Mouse (Mus musculus): ENCODE measurements around the gene Arhgef17.

Arhgef17 gene

GRCm38 (mm10) chr7:100876293-100876692, 55.6 kb downstream of the Arhgef17 start:
- DNase-seq (ENCODE audit: low spot score in 2 of 2) = no peak

GRCm38 (mm10) chr7:100875822-100876221, 56.1 kb downstream of the Arhgef17 start:
- no peak for DNase-seq (ENCODE audit: low spot score in 2 of 2)

GRCm38 (mm10) chr7:100873197-100873596, 58.7 kb downstream of the Arhgef17 start:
- no peak for DNase-seq (ENCODE audit: low spot score in 2 of 2)

- DNase-seq (ENCODE audit: low spot score in 2 of 2) = no peak
Measured at GRCm38 (mm10) chr7:100871892-100872291, 60.0 kb downstream of the Arhgef17 start.

- DNase-seq (ENCODE audit: low spot score in 2 of 2) = no peak
Measured at GRCm38 (mm10) chr7:100871355-100871754, 60.6 kb downstream of the Arhgef17 start.

- no peak for DNase-seq (ENCODE audit: low spot score in 2 of 2)
Measured at GRCm38 (mm10) chr7:100869877-100870629, 61.9 kb downstream of the Arhgef17 start.

- DNase-seq (ENCODE audit: low spot score in 2 of 2) = no peak
Measured at GRCm38 (mm10) chr7:100868551-100868950, 63.4 kb downstream of the Arhgef17 start.

- no peak for DNase-seq (ENCODE audit: low spot score in 2 of 2)
Measured at GRCm38 (mm10) chr7:100867561-100867960, 64.3 kb downstream of the Arhgef17 start.

GRCm38 (mm10) chr7:100866675-100867074, 65.2 kb downstream of the Arhgef17 start:
- DNase-seq (ENCODE audit: low spot score in 2 of 2) = peak; percentile 75 to 86

GRCm38 (mm10) chr7:100862828-100863638, 68.9 kb downstream of the Arhgef17 start, which contains the start of gene Relt:
TSS of gene Relt (minus strand) at chr7:100863446.
- DNase-seq (ENCODE audit: low spot score in 2 of 2) = peak; percentile 85 to 88

- DNase-seq (ENCODE audit: low spot score in 2 of 2) = no peak
Measured at GRCm38 (mm10) chr7:100862353-100862752, 69.6 kb downstream of the Arhgef17 start.

- DNase-seq (ENCODE audit: low spot score in 2 of 2) = no peak
Measured at GRCm38 (mm10) chr7:100861209-100861608, 70.7 kb downstream of the Arhgef17 start.

GRCm38 (mm10) chr7:100860450-100860849, 71.5 kb downstream of the Arhgef17 start:
- no peak for DNase-seq (ENCODE audit: low spot score in 2 of 2)

GRCm38 (mm10) chr7:100855795-100856573, 75.9 kb downstream of the Arhgef17 start:
- DNase-seq (ENCODE audit: low spot score in 2 of 2) = no peak

GRCm38 (mm10) chr7:100855300-100855699, 76.6 kb downstream of the Arhgef17 start:
- DNase-seq (ENCODE audit: low spot score in 2 of 2) = no peak

- DNase-seq (ENCODE audit: low spot score in 2 of 2) = no peak
Measured at GRCm38 (mm10) chr7:100854861-100855260, 77.0 kb downstream of the Arhgef17 start.

- no peak for DNase-seq (ENCODE audit: low spot score in 2 of 2)
Measured at GRCm38 (mm10) chr7:100854137-100854814, 77.6 kb downstream of the Arhgef17 start.

GRCm38 (mm10) chr7:100853396-100853795, 78.5 kb downstream of the Arhgef17 start:
- DNase-seq (ENCODE audit: low spot score in 2 of 2) = no peak

- no peak for DNase-seq (ENCODE audit: low spot score in 2 of 2)
Measured at GRCm38 (mm10) chr7:100851481-100852356, 80.2 kb downstream of the Arhgef17 start.

GRCm38 (mm10) chr7:100849508-100849907, 82.4 kb downstream of the Arhgef17 start:
- no peak for DNase-seq (ENCODE audit: low spot score in 2 of 2)

Data from frontal cortex, postnatal 36 days (tissue).